Mouse (Mus musculus): ENCODE results near the gene Lias.

Lias gene

DNA sequence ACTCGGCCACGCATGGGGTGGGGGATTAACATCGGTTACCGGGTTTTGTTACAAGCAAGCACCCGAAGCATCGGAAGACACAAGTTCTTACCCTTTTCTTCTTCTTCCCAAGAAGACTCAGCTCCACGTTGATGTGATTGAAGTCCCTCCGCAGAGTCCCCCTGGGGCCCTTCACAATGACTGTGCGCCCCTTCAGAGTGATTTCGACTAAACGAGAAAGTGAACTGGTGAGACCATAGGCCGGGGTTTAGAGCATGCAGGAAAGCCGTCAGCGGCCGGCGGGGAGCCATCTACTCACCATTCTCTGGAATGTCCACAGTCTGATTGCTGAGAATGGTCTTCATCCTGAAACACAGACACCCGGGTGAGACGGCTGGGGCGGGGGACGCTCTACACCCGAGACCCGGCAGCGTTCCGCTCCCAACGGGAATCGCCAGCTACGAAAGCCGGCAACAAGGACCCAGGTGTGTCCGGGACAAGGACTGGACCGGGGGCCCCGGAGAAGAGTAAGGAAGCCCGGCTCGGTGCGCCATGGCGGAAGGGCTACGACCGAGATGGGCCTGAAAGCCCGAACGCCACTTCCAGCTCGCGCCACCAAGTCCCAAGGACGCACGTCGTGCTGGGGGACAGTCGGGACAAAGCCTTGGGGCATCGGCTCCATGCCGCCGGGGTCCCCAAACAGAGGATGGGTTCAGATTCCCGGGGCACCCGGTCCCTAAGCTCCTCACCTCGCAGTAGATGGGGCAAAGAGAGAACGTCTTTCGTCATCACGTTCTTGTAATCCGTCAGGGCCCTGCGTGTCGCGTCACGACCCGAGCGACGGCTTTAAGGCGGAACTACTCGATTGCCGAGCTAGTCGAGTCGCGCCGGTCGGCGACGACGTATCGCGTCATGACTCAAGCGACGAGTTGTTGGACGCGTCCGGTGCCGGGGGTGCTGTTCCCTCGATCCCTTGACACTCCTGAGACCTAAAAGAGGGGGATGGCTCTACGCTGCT, at the start of gene Lias, which contains the start of gene Rpl9:
Gene Lias (plus strand): TSS at position 850 of the 997 bp plus-strand sequence.
Gene Rpl9 (minus strand): TSS at position 797 of the 997 bp plus-strand sequence.
- peak; percentile 99 for DNase-seq (ENCODE audit: low spot score in 2 of 2)

DNA sequence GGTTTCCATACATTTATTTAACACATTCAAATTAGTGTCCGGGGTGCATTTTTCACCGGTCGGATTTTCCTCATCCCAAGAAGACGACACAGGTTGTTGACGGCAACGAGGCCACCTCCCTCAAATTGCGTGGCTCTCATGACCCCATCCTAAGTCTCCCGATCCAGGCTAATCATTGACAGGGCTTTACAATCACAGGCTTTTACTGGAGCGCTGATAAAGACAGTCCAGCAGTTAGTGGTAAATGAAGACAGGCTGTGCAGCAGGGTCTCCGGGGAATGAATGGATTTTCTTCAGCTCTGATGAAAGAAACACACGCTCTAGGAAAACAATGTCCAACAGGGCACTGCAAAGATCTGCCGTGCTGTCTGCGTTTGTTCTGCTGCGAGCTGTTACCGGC, 43.1 kb upstream of the Lias start, which contains the start of gene Klb:
Gene Klb (plus strand): TSS at position 147 of the 400 bp plus-strand sequence.
- no peak for DNase-seq (ENCODE audit: low spot score in 2 of 2)

GRCm38 (mm10) chr5:65350508-65350907, 40.8 kb upstream of the Lias start:
- no peak for DNase-seq (ENCODE audit: low spot score in 2 of 2)

DNA sequence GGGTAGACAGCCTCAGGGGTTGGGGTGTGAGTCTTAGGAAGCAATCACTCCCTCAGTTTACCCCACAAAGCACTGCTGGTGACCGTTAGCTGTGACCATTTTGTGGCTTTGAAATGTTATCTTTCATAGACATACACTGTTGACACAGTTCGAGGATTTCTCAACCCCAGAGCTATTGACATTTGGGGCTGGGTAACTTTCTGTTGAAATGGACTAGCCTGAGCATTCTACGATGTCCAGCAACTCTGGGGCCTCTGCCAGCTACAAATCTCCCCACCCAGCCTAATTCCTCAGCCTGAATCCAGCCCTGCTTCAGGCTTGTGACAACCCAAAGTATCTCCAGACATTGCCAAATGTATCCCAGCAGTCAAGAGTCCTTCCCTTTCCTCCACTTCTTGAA, 37.2 kb upstream of the Lias start:
- DNase-seq (ENCODE audit: low spot score in 2 of 2) = no peak

- no peak for DNase-seq (ENCODE audit: low spot score in 2 of 2)
Measured at GRCm38 (mm10) chr5:65354985-65355384, 36.3 kb upstream of the Lias start.

- DNase-seq (ENCODE audit: low spot score in 2 of 2) = no peak
Measured at GRCm38 (mm10) chr5:65356851-65357250, 34.4 kb upstream of the Lias start.

- no peak for DNase-seq (ENCODE audit: low spot score in 2 of 2)
Measured at GRCm38 (mm10) chr5:65357771-65358170, 33.5 kb upstream of the Lias start.

DNA sequence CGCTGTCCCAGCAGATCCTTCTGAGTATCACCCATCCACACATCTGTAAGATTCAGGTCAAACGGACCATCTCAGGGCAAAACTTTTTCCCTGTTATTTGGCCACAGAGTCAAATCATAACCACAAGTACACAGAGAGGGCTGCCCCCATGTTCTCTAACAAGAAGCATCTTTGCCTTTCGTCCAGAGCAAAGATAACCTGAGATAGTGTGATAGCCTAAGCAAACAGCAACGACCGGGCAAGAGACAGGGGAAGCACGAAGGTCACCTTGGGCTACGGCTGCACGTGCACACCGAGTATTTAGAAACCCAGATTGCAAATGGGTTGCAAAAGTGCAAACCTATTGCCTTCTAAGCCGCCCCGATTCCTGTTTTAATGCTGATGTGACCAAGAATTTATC, 23.5 kb upstream of the Lias start:
- no peak for DNase-seq (ENCODE audit: low spot score in 2 of 2)

DNA sequence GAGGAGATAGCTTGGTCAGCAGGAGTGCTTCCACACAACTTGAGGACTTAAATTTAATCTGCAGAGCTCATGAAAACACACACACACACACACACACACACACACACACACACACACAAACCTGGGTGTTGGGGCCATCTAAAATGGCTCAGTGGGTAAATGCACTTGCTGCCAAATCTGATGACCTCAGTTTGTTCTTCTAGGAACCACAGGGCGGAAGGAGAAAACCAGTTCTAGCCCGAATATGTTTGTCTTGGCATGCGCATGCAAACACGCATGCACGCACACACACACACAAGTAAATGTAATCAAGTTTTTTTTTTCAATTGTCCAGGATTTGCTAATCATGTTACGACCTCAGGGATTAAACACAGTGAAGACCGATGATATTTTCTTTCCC, 19.7 kb upstream of the Lias start:
- DNase-seq (ENCODE audit: low spot score in 2 of 2) = no peak

- no peak for DNase-seq (ENCODE audit: low spot score in 2 of 2)
Measured at GRCm38 (mm10) chr5:65374746-65375145, 16.6 kb upstream of the Lias start.

DNA sequence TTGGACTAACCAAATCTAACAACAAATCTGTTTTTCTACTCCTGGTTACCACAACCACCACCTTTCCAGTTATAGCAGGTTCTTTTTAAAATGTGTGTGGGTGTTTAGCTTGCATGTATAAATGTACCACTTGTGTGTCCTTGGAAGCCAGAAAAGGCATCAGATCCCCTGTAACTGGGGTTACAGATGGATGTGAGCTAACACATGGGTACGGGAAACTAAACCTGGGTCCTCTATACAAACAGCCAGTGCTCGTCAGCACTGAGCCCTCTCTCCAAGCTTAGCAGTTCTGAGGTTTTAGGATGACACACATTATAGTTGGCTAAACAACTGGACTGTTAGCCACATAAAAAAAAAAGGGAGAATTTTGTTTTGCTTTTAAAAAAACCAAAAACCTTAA, 5.6 kb upstream of the Lias start:
- no peak for DNase-seq (ENCODE audit: low spot score in 2 of 2)

DNA sequence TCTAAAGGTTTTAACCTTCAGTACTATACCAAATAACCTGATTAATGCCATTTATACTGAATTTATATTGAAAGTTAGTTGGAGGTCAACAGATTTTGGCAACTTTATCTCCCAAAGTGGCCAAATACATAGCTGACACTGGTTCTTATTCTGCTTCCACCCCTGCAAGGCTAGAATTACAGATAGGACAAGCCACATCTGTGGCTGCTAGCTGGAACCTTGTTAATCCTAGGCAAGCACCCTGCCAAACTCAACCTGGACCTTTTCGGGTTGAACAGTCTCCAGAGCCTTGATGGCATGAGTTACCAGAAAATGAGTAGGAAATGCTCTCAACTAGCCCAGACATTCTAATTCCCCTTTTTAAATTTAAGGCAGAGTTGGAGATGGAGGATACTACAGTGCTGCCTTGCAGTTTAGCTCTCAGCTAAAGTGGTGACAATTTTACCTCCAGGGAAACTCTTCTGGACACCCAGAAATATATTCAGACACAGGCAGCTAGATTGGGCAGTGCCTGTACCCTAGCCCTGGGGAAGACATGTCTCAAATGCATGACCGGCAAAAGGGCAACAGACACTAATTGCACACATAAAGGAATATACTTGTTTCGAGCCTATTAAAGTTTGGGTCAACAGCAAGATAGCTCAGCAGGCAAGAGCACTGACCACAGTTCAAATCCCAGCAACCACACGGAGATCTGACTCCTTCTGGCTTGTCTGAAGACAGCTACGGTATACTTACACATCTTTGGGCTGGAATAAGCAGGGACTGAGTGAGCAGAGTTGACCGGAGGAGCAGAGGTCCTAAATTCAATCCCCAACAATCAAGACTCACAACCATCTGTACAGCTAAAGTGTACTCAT, 4.1 kb upstream of the Lias start:
- no peak for DNase-seq (ENCODE audit: low spot score in 2 of 2)

DNA sequence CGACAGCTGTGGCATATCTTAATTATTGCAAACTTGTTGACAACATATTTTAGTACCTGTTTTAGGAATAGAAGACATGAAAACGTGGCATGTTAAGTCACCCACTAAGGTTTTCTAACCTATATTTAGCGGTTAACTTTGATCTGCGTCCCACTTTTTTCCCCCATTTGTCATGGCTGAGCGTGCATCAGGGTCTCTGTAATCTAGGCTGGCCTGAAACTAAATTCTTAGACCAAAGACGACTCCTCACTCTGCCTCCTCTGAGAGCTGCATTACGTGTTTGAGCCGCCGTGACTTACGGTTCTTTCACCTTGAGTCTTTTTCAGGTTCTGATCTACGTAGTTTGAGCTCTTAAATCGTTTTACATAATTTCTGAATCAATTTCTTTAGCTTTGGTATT, 456 bp downstream of the Lias start:
- DNase-seq (ENCODE audit: low spot score in 2 of 2) = no peak

- DNase-seq (ENCODE audit: low spot score in 2 of 2) = no peak
Measured at GRCm38 (mm10) chr5:65394425-65394824, 3.1 kb downstream of the Lias start.

DNA sequence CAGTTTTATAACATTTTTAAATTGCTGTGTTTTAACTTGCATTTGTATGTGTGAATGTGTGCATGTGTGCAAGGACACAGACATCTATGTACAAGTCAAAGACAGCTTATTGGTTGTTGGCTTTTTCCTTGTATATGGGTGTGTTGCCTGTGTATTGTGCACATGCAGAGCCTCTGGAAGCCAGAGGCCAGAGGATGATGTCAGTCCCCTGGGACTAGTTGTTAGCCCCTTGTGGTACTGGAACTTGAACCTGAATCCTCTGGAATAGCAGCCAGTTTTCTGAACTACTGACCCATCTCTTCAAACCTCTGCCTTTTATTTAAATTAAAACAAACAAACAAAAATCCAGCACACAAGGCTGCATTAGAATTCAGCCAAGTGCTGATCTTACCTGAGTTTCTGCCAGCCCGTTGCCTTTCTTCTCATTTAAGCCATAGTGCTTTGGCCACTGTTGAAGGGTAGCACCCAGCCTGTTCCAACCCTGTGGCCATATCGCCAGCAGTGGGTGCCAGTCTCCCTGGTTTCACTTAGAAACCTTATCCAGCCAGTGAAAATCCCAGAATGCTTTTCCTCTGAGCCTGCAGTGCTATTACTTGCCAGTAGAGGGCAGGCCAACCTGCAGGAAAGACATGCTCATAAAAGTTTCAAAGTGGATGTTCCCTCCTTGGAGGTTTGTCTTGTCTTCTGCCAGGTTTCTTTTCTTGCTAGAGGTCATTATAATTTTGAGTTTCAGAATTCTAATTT, 10.1 kb downstream of the Lias start:
- peak; percentile 65 to 69 for DNase-seq (ENCODE audit: low spot score in 2 of 2)

DNA sequence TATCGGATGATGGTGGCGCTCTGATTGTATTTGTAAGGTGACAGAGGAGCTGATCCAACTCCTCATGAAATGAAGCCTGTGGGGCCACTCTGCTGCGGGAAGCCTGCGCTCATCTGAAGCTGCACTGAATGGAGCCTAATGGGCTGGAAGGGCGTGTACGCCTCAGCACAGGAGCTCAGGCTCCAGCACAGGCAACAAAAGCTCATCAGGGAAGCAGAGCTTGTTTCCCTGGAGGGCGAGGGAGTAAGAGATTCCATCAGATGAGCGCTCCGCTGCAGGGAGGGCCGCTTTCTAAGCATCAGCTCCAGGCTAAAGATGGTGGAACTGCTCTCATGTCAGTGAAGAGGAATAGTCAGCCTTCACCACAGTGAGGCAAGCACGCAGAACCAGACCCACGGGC, 16.7 kb downstream of the Lias start:
- DNase-seq (ENCODE audit: low spot score in 2 of 2) = no peak

DNA sequence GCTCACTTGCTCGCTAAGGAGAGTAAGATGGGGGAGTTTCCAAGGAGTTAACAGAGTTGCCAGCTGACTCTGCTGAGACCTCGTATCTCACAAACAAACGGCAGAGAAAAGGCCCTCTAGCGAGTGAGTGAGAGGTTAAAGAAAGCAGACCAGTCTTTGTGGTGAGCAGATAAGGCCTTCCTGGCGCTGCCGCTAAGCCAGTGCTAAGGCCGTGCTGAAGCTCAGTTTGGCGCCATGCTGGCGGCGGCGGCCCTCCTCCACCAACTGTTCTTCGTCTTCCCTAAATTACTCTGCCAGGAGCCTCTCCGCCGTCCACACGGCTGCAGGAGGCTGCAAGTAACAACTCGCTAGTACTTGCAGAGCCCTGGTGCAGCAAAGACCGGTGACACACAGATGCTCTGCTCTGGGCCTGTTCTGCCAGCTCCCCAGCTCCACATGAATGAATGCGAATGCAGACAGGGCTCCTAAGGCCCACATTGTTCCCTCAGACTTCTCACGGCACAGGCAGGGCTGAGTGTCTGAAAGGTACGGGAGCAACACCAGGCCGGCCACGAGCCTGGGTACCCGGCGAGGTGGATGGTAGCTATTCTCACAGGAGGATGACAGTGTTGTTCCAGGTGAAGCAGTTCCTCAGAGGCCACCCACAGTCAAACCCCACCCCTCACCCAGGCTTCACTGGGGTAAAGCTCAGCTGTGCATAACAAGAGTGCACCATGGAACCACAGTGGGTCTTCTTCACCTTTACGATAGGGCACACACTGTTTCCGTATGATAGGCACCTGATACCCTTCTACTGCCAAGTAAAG, 24.6 kb downstream of the Lias start:
- no peak for DNase-seq (ENCODE audit: low spot score in 2 of 2)

DNA sequence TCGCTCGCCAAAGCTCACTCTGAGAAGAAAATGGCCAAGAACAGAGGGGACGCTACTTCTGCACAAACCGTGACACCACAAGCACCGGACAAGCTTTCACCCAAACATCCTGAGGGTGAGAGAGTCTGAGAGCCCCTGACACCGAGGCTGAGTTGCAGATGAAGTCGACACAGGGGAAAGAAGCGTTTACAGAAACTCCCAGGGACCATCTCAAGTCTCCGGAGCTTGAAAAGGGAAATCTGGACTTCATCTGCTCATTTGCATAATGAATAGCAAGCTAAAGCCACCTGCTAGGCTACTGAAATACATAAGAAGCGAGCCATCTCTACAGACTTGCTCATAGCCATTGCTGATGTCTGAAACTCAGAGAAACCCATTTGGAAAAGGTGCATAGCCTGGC, 27.8 kb downstream of the Lias start:
- no peak for DNase-seq (ENCODE audit: low spot score in 2 of 2)

- no peak for DNase-seq (ENCODE audit: low spot score in 2 of 2)
Measured at GRCm38 (mm10) chr5:65420822-65421221, 29.5 kb downstream of the Lias start.

- DNase-seq (ENCODE audit: low spot score in 2 of 2) = no peak
Measured at GRCm38 (mm10) chr5:65422803-65423202, 31.5 kb downstream of the Lias start.

- no peak for DNase-seq (ENCODE audit: low spot score in 2 of 2)
Measured at GRCm38 (mm10) chr5:65424215-65424614, 32.9 kb downstream of the Lias start.
